Mouse (Mus musculus): Measurements from ENCODE around the gene Acot4.
"Not testable (repeated sequence)": the region's sequence is repeated elsewhere in the genome, so short reads cannot be mapped to it uniquely, and the experiment has no call there.

The Acot4 gene

DNA sequence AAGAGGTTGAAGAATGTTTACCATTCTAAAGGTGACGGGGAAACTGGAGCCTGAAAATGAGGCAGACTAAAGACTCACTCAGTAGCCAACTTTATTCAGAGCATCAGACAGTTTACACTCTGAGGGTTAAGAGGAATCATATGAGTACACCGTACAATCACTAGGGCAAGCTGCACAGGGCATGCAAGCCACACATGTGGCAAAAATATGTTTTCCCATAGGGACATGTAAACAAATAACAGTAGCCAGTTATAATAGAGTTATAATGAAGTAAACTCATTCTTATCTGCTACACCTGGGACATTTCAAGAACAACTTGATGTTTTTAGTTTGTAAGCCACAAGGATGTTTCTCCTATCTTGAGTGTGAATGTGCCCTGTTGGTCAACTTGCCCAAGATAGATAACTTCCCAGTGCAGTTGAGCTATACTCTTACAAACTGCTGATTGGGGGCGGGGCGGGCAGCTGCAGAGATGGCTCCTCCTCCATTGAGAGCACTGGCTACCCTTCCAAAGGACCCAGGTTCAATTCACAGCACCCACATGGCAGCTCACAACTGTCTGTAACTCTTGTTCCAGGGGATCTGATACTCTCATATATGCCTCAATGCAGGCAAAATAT lies 39.3 kb downstream of the Acot4 start:
- no peak for DNase-seq (ENCODE audit: low read depth)

DNA sequence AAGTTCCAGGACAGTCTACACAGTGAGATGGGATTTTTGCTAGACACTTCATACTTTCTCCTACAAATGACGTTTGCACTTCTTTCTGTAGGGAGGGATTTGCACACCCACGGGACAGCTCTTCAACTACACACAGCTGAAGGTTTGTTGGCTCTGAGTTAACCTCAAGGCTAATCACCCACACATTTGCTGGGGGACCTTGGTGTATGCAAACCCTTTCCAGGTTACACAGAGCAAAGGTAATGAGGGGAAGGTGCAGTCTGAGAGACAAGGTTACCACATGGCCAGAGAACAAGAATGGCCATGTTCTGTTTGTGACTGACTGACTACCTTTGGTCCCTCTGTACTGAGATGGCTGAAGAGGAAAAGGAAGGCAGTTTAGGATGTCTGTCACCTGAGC lies 45.7 kb downstream of the Acot4 start:
- no peak for DNase-seq (ENCODE audit: low read depth)

DNA sequence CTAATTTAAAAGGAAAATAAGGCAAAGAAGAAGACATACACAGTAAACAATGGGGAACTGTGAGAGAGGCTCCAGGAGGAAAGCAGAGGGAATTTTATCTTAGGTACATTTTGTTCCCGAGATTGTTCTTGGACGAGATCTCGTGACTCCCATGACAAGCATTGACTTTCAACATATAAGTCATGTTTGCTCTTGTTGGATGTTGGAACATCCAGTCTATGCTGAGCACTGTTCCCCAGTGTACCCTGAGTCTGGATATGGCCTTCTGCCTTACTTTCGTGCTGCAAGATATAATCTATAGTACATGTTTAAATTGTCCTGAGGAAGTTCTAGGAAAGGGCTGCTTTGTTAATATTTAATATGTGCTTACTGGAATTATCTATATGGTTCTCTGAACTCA lies 46.4 kb downstream of the Acot4 start:
- no peak for DNase-seq (ENCODE audit: low read depth)

- DNase-seq (ENCODE audit: low read depth) = not testable (repeated sequence)
These were observed 56.5 kb downstream of the Acot4 start for GRCm38 (mm10) chr12:84094666-84095065.
